Mouse (Mus musculus) central nervous system, embryonic 18 days (tissue): Measurements from ENCODE around the gene Dusp1. TPM values are rescaled to one million over a fixed set of nuclear protein-coding genes. Genes with fewer than 3 reads are reported as not detected.

Experiments
- polyA plus RNA-seq: library from polyadenylated mRNA; depleted of rRNA; stranded (reverse); fragments of >200 nt; gene quantifications from 2 replicates; pipeline ENCODE4 v1.2.3, GENCODE M21; 2012; rRNA removed

The Dusp1 gene
- polyA plus RNA-seq = 37.6 and 50.4 TPM in 2 replicates

GRCm38 (mm10) chr17:26561651-26562181 lies at the start of gene Dusp1:
Gene Dusp1, minus strand, starts transcription at chr17:26562128.

GRCm38 (mm10) chr17:26561290-26561640 lies 663 bp downstream of the Dusp1 start, which contains the start of gene Ergic1:
Gene Ergic1, plus strand, starts transcription at chr17:26561489.

Other genes starting within 250 kb of the Dusp1 start
- gene Neurl1b, start 147.3 kb downstream of the Dusp1 start, polyA plus RNA-seq = 21.7 and 25.1 TPM in 2 replicates
- gene Ergic1, start 639 bp downstream of the Dusp1 start, polyA plus RNA-seq = 162 and 191 TPM in 2 replicates
- 84.5 and 92.2 TPM in 2 replicates for gene Atp6v0e, start 101.1 kb upstream of the Dusp1 start, polyA plus RNA-seq
- gene Crebrf, start 153.5 kb upstream of the Dusp1 start, polyA plus RNA-seq = 7.8 and 8.6 TPM in 2 replicates
- gene Bnip1, start 218.9 kb upstream of the Dusp1 start, polyA plus RNA-seq = 45.1 and 46.4 TPM in 2 replicates